Mouse (Mus musculus): Measurements from ENCODE around the gene Ccdc122. TPM values are rescaled to one million over a fixed set of nuclear protein-coding genes. Genes with fewer than 3 reads are reported as not detected.
"Not testable (repeated sequence)": the region's sequence is repeated elsewhere in the genome, so short reads cannot be mapped to it uniquely, and the experiment has no call there.

Gene Ccdc122
- total RNA-seq, 1 experiment from 2014 or later = 3.9 TPM

GRCm38 (mm10) chr14:77081248-77081647, 44.7 kb downstream of the Ccdc122 start:
- ATAC-seq (replicated peaks; ENCODE audit: insufficient number of reproducible peaks, low FRiP score, low TSS enrichment, poor library complexity, severe bottlenecking) = peak; percentile 40; the same call in 1 of the 2 replicates

- ATAC-seq (replicated peaks; ENCODE audit: insufficient number of reproducible peaks, low FRiP score, low TSS enrichment, poor library complexity, severe bottlenecking) = no peak
These were observed 63.7 kb downstream of the Ccdc122 start for GRCm38 (mm10) chr14:77100285-77100684.

- not testable (repeated sequence) for ATAC-seq (replicated peaks; ENCODE audit: insufficient number of reproducible peaks, low FRiP score, low TSS enrichment, poor library complexity, severe bottlenecking)
These were observed 74.0 kb downstream of the Ccdc122 start for GRCm38 (mm10) chr14:77110622-77111021.

DNA sequence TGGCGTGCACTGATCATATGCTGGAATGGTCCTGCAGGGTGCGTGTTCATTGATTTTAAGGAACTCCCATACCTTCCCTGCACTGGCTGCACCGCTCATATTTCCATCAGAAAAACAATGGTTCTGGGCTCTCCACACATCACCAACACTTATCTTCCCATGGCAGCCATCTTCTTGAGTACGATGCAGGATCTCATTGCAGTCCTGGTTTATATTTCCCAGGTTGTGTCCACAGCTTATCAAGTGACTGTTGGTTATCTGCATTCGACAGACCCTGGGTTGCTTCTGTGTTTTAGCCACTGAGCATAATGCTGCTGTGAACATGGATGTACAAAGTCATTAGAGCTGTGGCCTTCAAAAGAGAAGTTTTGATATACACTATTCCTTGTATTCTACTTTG, 94.0 kb downstream of the Ccdc122 start:
- ATAC-seq (replicated peaks; ENCODE audit: insufficient number of reproducible peaks, low FRiP score, low TSS enrichment, poor library complexity, severe bottlenecking) = no peak

DNA sequence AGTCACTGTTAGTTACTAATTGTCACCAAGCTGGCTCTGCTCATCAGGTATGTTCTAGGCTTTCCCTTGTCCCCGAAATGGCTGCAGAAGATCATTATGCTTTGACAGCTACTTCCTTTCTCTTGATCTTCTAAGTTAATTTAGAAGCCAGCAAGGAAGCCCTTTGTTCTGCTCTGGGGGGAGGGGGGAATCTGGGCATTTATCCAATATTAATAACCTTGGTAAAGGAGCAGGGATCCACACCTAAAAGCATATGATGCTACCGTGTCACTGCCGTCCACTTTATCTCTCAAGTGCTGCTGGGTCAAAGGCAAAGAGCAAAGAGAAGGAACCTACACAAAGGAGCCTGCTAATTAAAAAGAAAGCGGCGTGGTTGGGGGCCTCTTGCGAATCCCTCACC, 100.4 kb downstream of the Ccdc122 start:
- no peak for ATAC-seq (replicated peaks; ENCODE audit: insufficient number of reproducible peaks, low FRiP score, low TSS enrichment, poor library complexity, severe bottlenecking)

- no peak for ATAC-seq (replicated peaks; ENCODE audit: insufficient number of reproducible peaks, low FRiP score, low TSS enrichment, poor library complexity, severe bottlenecking)
These were observed 105.0 kb downstream of the Ccdc122 start for GRCm38 (mm10) chr14:77141324-77142282.

GRCm38 (mm10) chr14:77145103-77145502, 108.5 kb downstream of the Ccdc122 start:
- no peak for ATAC-seq (replicated peaks; ENCODE audit: insufficient number of reproducible peaks, low FRiP score, low TSS enrichment, poor library complexity, severe bottlenecking)

DNA sequence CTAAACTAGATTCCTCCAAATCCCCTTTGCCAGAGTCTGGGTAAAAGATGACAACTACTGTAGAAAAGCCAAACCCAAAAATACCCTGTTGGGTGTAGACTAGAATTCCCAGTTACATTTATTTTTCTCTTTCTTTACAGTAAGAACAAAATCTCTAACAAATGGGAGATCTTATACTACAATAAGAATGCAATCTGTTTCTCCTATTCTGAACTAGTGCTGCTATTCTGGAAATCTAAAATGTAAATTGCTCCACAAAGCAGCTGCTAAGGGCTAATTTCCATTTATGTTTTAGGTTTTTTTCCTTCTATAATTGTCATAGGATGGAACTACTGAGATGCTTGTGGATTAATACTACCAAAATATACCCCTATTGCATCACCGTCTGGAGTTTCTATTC, 111.1 kb downstream of the Ccdc122 start:
- no peak for ATAC-seq (replicated peaks; ENCODE audit: insufficient number of reproducible peaks, low FRiP score, low TSS enrichment, poor library complexity, severe bottlenecking)

- no peak for ATAC-seq (replicated peaks; ENCODE audit: insufficient number of reproducible peaks, low FRiP score, low TSS enrichment, poor library complexity, severe bottlenecking)
These were observed 114.0 kb downstream of the Ccdc122 start for GRCm38 (mm10) chr14:77150556-77150955.

DNA sequence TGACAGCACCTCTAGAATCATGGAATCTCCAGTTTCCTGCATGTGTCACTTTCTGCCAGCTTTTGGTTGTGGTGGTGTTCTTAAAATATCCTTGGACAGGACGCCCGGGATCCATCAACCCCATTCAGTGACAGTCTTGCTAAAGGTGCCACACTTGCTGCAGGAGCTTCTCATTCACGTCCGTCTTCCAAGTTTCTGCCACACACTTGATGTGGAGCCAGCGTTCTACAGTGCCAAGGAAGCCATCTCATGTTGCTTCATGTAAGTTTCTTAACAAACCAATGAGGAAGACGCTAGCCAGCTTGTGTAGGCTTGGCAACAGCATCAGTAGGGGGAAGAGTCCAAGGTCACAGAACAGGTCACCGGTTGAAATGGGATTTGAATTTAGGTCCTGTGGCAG, 114.9 kb downstream of the Ccdc122 start:
- ATAC-seq (replicated peaks; ENCODE audit: insufficient number of reproducible peaks, low FRiP score, low TSS enrichment, poor library complexity, severe bottlenecking) = no peak

DNA sequence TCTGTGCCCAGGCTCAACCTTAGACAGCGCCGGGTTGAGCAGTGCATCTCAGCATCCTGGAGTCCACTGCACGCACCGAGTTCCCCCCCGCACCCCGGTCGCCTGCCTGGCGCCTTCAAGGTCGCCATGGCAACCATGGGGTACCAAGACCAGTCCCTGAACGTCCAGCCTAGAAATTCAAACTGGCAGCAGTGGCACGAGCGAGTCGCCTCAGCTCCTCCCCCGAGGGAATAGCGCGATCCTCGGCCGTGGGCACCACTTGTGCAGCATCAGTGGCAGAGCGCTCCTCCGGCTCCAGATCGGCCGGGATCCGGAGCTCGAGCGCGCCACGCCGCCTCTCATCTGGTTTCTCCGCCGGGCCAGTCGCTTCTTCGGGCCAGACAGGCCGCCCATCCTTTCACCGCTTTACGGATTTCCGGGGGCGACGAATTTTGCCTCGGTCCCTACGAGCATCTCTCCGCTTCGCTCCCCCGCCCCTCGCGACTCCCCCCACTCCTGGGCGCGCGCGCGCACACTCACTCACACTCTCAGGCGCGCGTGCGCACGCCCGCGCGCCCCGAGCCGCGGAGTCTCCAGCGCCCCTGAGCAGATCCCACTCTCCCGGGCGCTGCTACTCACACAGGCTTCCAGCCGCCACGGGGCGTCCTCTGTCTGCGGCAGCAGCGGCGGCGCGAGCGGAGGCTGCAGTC, 119.8 kb downstream of the Ccdc122 start, which contains the start of gene Enox1:
Enox1 (plus strand) TSS at position 542 of the 689 bp plus-strand sequence.
- no peak for ATAC-seq (replicated peaks; ENCODE audit: insufficient number of reproducible peaks, low FRiP score, low TSS enrichment, poor library complexity, severe bottlenecking)

DNA sequence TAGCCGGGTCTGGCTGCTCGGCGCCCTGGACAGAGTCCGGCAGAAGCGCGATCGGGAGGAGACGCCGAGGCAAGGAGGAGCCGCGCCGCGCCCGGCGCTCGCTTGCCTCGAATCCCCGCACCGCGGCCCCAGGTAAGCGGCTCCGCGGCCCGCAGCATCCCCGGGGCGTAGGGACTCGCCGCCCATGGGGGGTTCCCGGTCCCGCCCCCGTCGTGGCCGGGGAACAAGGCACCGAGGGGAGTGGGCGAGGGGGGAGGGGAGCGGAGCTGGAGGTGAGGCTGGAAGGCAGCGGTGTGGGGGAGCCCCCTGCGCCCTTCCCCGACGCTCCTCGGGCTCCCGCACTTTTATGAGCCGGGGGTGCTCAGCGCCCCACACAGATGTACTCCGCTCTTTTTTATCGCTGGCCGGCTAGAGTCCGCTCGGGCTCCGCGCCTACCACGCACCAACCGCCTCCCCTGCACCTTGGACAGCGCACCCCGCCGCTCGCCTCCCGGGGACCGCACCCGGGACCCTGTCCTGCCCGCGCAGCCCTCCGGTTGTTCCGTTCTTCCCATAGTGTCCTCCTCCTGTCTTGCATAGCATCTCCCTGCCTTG, 120.4 kb downstream of the Ccdc122 start:
- ATAC-seq (replicated peaks; ENCODE audit: insufficient number of reproducible peaks, low FRiP score, low TSS enrichment, poor library complexity, severe bottlenecking) = no peak

- ATAC-seq (replicated peaks; ENCODE audit: insufficient number of reproducible peaks, low FRiP score, low TSS enrichment, poor library complexity, severe bottlenecking) = no peak
These were observed 120.9 kb downstream of the Ccdc122 start for GRCm38 (mm10) chr14:77157505-77157911.

DNA sequence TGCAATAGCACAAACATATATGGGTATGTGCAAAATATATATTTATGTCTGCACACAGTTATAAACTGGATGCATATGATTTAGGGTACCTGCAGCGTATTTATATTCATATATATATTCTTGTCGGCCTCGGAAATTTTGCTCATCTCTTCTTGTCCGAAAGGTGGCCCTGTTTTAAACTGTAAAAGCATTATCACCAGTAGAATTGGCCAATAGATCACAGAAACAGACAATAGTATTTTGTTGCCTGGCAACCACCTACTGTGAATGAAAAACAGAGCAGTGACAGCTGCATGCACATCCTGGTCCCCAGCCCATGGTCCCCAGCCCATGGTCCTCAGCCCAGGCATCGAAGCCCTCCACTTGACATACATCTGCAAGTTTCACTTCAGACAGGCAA, 122.8 kb downstream of the Ccdc122 start:
- ATAC-seq (replicated peaks; ENCODE audit: insufficient number of reproducible peaks, low FRiP score, low TSS enrichment, poor library complexity, severe bottlenecking) = no peak

Other genes starting within 250 kb of the Ccdc122 start
- 29.6 to 36.6 TPM (median 36.2 TPM) in 3 replicates for gene Lacc1, start 132 bp downstream of the Ccdc122 start, total RNA-seq (2017)
- 0.19 TPM in 1 of 3 replicates, not detected in the others for gene Enox1, start 120.0 kb downstream of the Ccdc122 start, total RNA-seq (2017)

All from monocyte, adult 5-6 weeks (primary cell).